Mouse (Mus musculus) heart, adult 2 months (tissue): ENCODE measurements around the gene Fndc1.

Experiments
- CTCF ChIP-seq: fragments of 200-600 bp; IDR thresholded peaks from 2 replicates; pipeline ENCODE4 v1.8.1; 2022; ENCODE audit warnings: antibody characterized with exemption, mild to moderate bottlenecking, moderate library complexity
- EP300 ChIP-seq: fragments of 200-500 bp; IDR thresholded peaks from 2 replicates; pipeline ENCODE4 v1.6.1; 2011; ENCODE audit warnings: low read depth, low read length, control low read depth; ENCODE audit not compliant: insufficient read depth

DNA sequence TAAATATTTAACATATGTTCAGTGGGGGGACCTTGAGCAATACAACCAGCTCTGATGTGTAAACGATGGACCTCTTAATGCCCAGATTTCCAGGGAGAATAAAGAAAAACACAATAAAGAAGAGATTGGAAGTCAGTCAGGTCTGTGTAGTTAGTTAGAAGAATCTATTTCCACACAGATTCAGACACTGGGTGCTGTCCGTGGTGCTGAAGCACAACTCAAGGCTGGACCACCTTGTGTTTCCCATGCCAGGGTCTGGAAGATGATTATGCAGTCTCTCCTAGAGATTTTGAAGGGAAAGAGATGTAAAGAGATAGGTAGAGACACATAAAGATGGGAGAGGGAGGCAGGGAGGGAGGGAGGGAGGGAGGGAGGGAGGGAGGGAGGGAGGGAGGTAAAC lies 86.1 kb downstream of the Fndc1 start:
- TF ChIP-seq EP300 (no peak), CTCF (no peak)
